Mouse (Mus musculus) liver, embryonic 16.5 days (tissue): ENCODE results near the gene Ewsr1. TPM values are rescaled to one million over a fixed set of nuclear protein-coding genes. Genes with fewer than 3 reads are reported as not detected.
"Not testable (repeated sequence)": the region's sequence is repeated elsewhere in the genome, so short reads cannot be mapped to it uniquely, and the experiment has no call there.

ENCODE experiments used
- ATAC-seq: fragments of 200-750 bp; cut with Nextera tagmentation; 2 replicates; pipeline ENCODE4 v1.8.0; 2017; ENCODE audit warnings: low read depth, mild to moderate bottlenecking, moderate number of reproducible peaks, moderate library complexity
- H3K27ac ChIP-seq: fragments of 300-500 bp; sonication (generic); 2 replicates; pipeline ENCODE4 v1.5.1; 2014; ENCODE audit warnings: mild to moderate bottlenecking, low read length
- H3K27me3 ChIP-seq: fragments of 300-500 bp; sonication (generic); 2 replicates; pipeline ENCODE4 v1.6.1; 2014; ENCODE audit warnings: low read depth, low read length, mixed read lengths; ENCODE audit not compliant: control insufficient read depth, insufficient read depth
- H3K36me3 ChIP-seq: fragments of 300-500 bp; sonication (generic); 2 replicates; pipeline ENCODE4 v1.6.1; 2014; ENCODE audit warnings: mild to moderate bottlenecking; ENCODE audit not compliant: control insufficient read depth, insufficient read depth
- H3K4me1 ChIP-seq: fragments of 300-500 bp; sonication (generic); 2 replicates; pipeline ENCODE4 v1.6.1; 2014; ENCODE audit warnings: low read depth, low read length, mixed read lengths; ENCODE audit not compliant: control insufficient read depth
- H3K4me2 ChIP-seq: fragments of 300-500 bp; sonication (generic); 2 replicates; pipeline ENCODE4 v1.6.1; 2014; ENCODE audit warnings: low read depth, low read length, mixed read lengths
- H3K4me3 ChIP-seq: fragments of 300-500 bp; sonication (generic); 2 replicates; pipeline ENCODE4 v1.5.1; 2014; ENCODE audit warnings: low read depth, mild to moderate bottlenecking, low read length
- H3K9ac ChIP-seq: fragments of 300-500 bp; sonication (generic); 2 replicates; pipeline ENCODE4 v1.6.1; 2014; ENCODE audit warnings: low read depth, low read length
- H3K9me3 ChIP-seq: fragments of 300-500 bp; sonication (generic); replicated peaks from 2 replicates; pipeline ENCODE4 v1.6.1; 2016; ENCODE audit warnings: low read length; ENCODE audit not compliant: control insufficient read depth
- WGBS: fragments of 180-500 bp; shearing (Covaris S2); extraction: QIAGEN DNeasy Blood & Tissue Kit; methylation state at CpG from one replicate; pipeline ENCODE4 v1.1.7; 2014; ENCODE audit not compliant: insufficient replicate concordance; 5-methylcytosine and 5-hydroxymethylcytosine counted together
- polyA plus RNA-seq: library from polyadenylated mRNA; unstranded; fragments of >200 nt; fragmentation: Nextera tagmentation; extraction: Ambion mirVana; gene quantifications from 2 replicates; pipeline ENCODE4 v1.2.1, GENCODE M21; 2015

The Ewsr1 gene
- polyA plus RNA-seq, 1 experiment from 2014 or later = 232 TPM

DNA sequence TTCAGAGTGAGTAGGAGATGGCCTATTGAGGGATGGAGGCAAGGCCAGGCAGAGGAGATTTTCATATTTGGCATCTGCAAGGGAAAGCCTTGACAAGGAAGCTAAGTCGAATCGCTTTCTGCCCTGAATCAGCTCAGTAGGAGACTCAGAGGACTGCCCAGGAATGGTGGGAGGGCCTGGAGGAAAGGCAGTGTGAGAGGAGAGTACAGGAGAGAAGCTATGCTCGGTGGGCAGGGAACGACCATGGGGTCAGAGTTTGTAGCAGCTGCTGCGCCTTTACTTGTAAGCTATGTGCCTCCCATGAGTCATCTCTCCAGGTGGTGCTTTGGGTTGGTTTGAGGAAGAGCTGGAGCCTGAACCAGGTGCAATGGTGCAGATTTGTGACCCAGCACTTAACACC lies 1.7 kb upstream of the Ewsr1 start:
- H3K27ac ChIP-seq = no peak overlapping the region; the same call in 1 of the 2 replicates
- H3K9me3 ChIP-seq = no peaks in the 10 kb centered on the region
- no peak overlapping the region; the same call in 1 of the 2 replicates for H3K9ac ChIP-seq
- peaks cover 31% of the 10 kb centered on the region for H3K4me1 ChIP-seq
- H3K27me3 ChIP-seq = no peaks in the 10 kb centered on the region
- WGBS = 66% methylated on average over 5 of the region's 5 CpGs
- H3K36me3 ChIP-seq = peaks cover 2% of the 10 kb centered on the region; the same call in 1 of the 2 replicates
- no peak overlapping the region; the same call in 1 of the 2 replicates for H3K4me3 ChIP-seq
- ATAC-seq = no peak
- H3K4me2 ChIP-seq = peak overlapping the region; percentile 88

DNA sequence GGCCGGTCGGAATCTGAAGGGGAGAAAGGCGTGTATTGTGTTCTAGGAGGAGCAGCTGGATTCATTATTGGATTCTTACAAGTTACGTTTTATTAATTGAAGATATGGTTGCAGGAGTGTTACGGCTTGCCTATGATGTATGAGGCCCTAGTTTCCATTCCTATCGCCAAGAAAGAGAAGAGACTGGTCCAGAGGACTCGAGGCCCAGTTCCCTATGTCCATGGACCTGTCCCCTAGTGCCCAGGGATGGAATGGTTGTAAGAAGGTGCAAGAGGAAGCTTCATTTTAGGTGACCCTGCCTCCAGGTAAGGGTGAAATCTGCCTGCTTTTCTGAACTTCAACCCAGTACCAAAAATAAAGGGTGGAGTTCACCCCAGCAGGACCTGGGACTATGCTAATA lies 1.2 kb upstream of the Ewsr1 start:
- WGBS = 2% methylated on average over 7 of the region's 7 CpGs
- Histone ChIP-seq H3K4me2 (peak overlapping the region; percentile 88), H3K9me3 (no peaks in the 10 kb centered on the region), H3K27ac (peak overlapping the region; percentile 88), H3K27me3 (no peaks in the 10 kb centered on the region), H3K4me3 (peak overlapping the region; percentile 98), H3K9ac (peak overlapping the region; percentile 98), H3K4me1 (peaks cover 32% of the 10 kb centered on the region), H3K36me3 (peaks cover 2% of the 10 kb centered on the region; the same call in 1 of the 2 replicates)
- ATAC-seq = no peak

DNA sequence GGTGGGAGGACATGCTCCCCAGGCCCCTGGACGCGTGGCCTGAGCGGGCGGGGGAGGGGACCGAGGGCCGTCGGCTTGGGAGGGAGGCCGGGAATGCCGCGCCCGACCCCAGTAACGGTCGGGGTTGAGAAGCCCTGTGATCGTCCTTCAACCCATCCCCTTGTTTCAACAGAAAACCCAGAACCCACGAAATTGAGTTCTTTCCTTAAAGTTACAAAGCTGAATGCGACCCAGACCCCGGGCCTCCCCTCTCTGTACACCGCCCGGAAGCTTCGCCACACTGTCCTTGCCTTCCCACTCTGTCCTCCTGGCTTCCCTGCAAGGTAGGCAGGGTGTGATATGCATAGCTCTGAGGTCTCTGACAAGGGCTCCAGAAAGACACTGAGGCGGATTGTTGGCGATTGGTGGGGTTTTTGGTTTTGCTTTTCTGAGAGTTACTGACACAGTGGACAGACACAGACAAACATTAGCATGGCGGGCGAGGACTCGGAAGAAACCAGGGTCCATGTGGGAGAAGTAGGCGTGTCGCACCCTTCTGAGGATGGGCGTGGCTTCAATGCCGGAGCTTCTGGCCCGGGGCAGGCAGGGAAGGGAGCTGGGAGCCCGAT lies 614 bp upstream of the Ewsr1 start:
- Histone ChIP-seq H3K27ac (peak overlapping the region; percentile 88), H3K9ac (peak overlapping the region; percentile 98), H3K4me2 (peak overlapping the region; percentile 88), H3K4me3 (peak overlapping the region; percentile 98), H3K4me1 (peaks cover 32% of the 10 kb centered on the region), H3K27me3 (no peaks in the 10 kb centered on the region), H3K9me3 (no peaks in the 10 kb centered on the region), H3K36me3 (peaks cover 2% of the 10 kb centered on the region; the same call in 1 of the 2 replicates)
- WGBS = under 1% methylated on average over 31 of the region's 31 CpGs
- ATAC-seq = peak; percentile 63

DNA sequence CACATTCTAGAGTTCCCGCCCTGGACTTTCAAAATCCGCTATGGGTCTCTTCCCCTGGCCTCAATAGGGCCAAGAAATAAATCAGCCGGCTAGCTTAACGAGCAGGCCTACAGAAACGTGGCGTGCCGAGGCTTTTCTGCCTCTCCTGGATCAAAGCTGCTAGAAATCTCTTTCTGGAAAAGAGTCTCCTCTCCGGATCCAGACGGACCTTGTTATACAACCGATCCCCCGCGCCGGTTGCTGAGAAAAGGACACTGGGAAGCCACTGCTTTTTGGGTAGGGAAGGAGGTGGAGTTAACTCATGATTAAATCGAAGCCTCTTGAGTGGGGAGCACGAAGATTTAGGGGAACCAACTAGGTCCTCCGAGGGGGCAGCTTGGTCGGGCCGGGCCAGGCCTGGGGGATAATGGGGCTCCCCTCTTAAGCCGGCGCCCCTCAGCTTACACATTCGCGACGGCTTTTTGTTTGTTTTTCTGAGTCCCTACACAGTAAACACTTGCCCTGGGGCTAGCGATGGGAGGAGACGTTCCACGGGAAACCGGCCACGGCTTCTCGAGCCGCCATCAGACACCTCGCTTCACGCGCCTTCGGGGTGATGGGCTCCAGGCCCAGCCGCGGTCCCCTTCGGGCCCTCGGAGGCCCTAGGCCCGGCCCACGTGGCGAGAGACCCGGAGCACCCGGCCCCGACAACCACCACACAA lies 881 bp downstream of the Ewsr1 start:
- H3K4me2 ChIP-seq = peak overlapping the region; percentile 71
- peaks cover 6% of the 10 kb centered on the region; the same call in 1 of the 2 replicates for H3K36me3 ChIP-seq
- no peaks in the 10 kb centered on the region for H3K9me3 ChIP-seq
- peaks cover 34% of the 10 kb centered on the region for H3K4me1 ChIP-seq
- peak; percentile 3; the same call in 1 of the 2 replicates for ATAC-seq
- peak overlapping the region; percentile 98 for H3K9ac ChIP-seq
- H3K4me3 ChIP-seq = peak overlapping the region; percentile 98
- H3K27me3 ChIP-seq = no peaks in the 10 kb centered on the region
- under 1% methylated on average over 44 of the region's 44 CpGs for WGBS
- H3K27ac ChIP-seq = peak overlapping the region; percentile 88

DNA sequence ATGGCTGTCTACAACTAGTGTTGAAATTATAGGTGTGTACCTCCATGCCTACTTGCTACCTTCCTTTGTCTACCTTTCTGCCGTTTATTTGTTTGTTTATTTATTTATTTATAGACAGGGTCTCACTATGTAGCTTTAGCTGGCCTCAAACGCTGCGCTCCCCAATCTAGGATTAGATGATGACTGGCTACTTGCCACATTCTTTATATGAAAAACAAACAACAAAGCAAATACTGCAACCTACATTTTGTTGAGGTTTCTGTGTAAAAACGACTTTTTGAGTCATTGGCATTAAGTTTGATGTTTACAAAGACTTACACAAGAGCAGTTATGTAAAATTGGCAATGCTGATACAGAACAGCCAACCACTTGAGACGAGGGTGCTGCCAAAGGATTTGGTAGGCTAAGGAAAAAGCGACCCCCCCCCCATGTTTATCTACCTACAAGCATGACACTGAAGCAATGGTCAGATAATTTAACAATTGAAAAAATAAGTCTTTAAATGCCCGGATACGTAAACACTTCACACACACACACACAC lies 2.5 kb downstream of the Ewsr1 start:
- H3K4me3 ChIP-seq = peak overlapping the region; percentile 98
- WGBS = 38% methylated on average over 8 of the region's 8 CpGs
- no peak overlapping the region for H3K27ac ChIP-seq
- H3K9me3 ChIP-seq = no peaks in the 10 kb centered on the region
- peak overlapping the region; percentile 71 for H3K4me2 ChIP-seq
- peak overlapping the region; percentile 98 for H3K9ac ChIP-seq
- H3K27me3 ChIP-seq = no peaks in the 10 kb centered on the region
- peaks cover 28% of the 10 kb centered on the region for H3K4me1 ChIP-seq
- no peak for ATAC-seq
- peaks cover 17% of the 10 kb centered on the region for H3K36me3 ChIP-seq

DNA sequence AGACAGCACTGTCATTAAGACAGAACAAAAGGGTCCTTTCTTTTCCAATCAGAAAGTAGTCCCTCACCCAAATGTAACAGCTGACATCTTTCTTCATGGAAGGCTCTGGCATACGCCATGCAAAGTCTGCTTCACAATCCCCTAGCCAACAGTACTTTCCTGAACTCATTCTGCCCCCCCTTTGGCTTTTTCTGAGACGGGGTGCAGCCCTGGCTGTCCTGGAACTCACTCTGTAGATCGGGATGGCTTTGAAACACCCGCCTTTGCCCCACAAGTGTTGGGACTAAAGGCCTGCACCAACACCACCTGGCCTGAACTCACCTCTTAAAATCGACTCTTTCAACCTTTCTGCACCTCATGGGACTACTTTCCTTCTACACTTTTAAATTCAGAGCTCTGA lies 3.2 kb downstream of the Ewsr1 start:
- ATAC-seq = no peak
- no peaks in the 10 kb centered on the region for H3K9me3 ChIP-seq
- H3K4me3 ChIP-seq = no peak overlapping the region
- WGBS = 61% methylated on average over 5 of the region's 5 CpGs
- H3K4me2 ChIP-seq = peak overlapping the region; percentile 71; the same call in 1 of the 2 replicates
- H3K27me3 ChIP-seq = no peaks in the 10 kb centered on the region
- H3K9ac ChIP-seq = peak overlapping the region; percentile 41; the same call in 1 of the 2 replicates
- peaks cover 27% of the 10 kb centered on the region for H3K4me1 ChIP-seq
- no peak overlapping the region for H3K27ac ChIP-seq
- peaks cover 22% of the 10 kb centered on the region for H3K36me3 ChIP-seq

DNA sequence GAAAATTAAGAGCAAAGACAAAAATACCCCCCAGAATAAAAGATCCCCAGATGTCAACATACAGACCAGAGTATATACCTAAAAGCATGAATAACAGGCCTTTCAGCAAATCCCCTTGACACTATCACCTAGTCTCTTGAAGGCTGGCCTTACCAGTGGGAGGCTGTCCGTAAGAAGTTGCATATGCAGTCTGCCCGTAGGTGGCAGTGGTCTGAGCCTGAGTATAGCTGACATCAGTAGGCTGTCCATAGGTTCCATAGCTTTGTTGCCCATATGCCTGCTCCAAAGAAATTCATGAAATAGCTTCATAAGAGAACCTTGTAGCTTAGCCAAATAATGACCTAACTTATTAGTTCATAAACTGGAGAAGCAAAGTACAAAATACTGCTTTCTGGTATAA lies 7.4 kb downstream of the Ewsr1 start:
- 61% methylated on average over 2 of the region's 2 CpGs for WGBS
- H3K27ac ChIP-seq = no peak overlapping the region
- H3K27me3 ChIP-seq = no peaks in the 10 kb centered on the region
- H3K9me3 ChIP-seq = no peaks in the 10 kb centered on the region
- peaks cover 58% of the 10 kb centered on the region for H3K36me3 ChIP-seq
- H3K4me3 ChIP-seq = no peak overlapping the region
- no peak overlapping the region for H3K9ac ChIP-seq
- ATAC-seq = no peak
- peaks cover 12% of the 10 kb centered on the region for H3K4me1 ChIP-seq
- H3K4me2 ChIP-seq = no peak overlapping the region

DNA sequence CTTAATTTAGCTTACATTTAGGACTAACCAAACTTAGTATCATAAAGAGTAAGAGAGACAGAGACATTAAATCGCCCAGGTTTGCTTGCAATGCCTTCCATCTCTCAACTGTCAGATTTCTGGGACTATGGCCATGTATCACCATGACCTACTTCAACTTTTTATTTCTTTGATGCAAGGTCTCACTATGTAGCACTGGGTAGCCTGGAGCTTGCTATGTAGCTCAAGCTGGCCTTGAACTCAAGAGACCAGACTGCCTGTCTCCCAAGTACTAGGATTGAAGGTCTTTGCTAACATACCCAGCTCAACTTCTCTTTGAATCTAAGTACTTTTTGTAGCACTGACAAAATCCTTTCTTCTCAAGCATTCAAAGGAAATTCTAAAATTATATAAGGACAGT lies 9.9 kb downstream of the Ewsr1 start:
- peaks cover 2% of the 10 kb centered on the region; the same call in 1 of the 2 replicates for H3K4me1 ChIP-seq
- no peaks in the 10 kb centered on the region for H3K9me3 ChIP-seq
- H3K36me3 ChIP-seq = peaks cover 82% of the 10 kb centered on the region
- no peak overlapping the region for H3K9ac ChIP-seq
- no peak overlapping the region for H3K4me2 ChIP-seq
- no peaks in the 10 kb centered on the region for H3K27me3 ChIP-seq
- no peak overlapping the region for H3K4me3 ChIP-seq
- no peak overlapping the region for H3K27ac ChIP-seq
- ATAC-seq = no peak
- WGBS = 89% methylated on average over 1 of the region's 1 CpGs

DNA sequence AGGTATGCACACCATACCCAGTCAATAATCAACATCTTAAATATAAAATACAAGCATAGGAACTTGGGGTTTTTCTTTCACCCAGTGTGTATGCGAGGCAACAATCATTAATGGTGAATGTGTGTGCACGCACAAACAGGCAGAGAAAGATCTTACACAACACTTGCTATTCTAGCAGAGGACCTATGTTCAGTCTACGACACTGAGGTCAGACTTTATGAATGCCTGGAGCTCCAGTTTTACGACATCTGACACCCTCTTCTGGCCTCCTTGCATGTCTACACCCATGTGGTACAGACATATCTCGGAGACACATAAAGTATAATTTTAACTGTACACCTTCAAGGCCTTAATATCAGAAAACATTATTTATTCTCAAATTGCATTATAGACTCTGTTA lies 22.2 kb downstream of the Ewsr1 start:
- H3K9ac ChIP-seq, H3K27me3 ChIP-seq, H3K4me3 ChIP-seq, H3K4me1 ChIP-seq, H3K27ac ChIP-seq, H3K9me3 ChIP-seq, H3K4me2 ChIP-seq, ATAC-seq: not testable (repeated sequence)
- WGBS = 80% methylated on average over 3 of the region's 5 CpGs
- peaks cover 68% of the 10 kb centered on the region for H3K36me3 ChIP-seq
